Mouse (Mus musculus): ENCODE results near the gene Socs7. TPM values are rescaled to one million over a fixed set of nuclear protein-coding genes. Genes with fewer than 3 reads are reported as not detected.

Socs7 gene
- polyA plus RNA-seq (2014; fragmentation: Illumina TruSeq; extraction: RNeasy Lipid Tissue Mini Kit (QIAGEN cat#74804); ENCODE audit: low read depth, low replicate concordance): 9.5 TPM

GRCm38 (mm10) chr11:97361948-97362648 is at the start of gene Socs7:
Gene Socs7 (plus strand): TSS chr11:97362551.

GRCm38 (mm10) chr11:97315504-97316503 is 46.5 kb upstream of the Socs7 start, which contains the start of gene Mrpl45:
Gene Mrpl45 (plus strand): TSS chr11:97315716.

GRCm38 (mm10) chr11:97352027-97352684 is 10.2 kb upstream of the Socs7 start, which contains the start of gene Gpr179:
Gene Gpr179 (minus strand): TSS chr11:97352077.

GRCm38 (mm10) chr11:97415330-97415711 is 53.0 kb downstream of the Socs7 start, which contains the start of gene Arhgap23:
Gene Arhgap23 (plus strand): TSS chr11:97415533.

Other genes with a start within 250 kb of the Socs7 start
- gene Tbx21, start 247.2 kb upstream of the Socs7 start, polyA plus RNA-seq (2014; fragmentation: Illumina TruSeq; extraction: RNeasy Lipid Tissue Mini Kit (QIAGEN cat#74804); ENCODE audit: low read depth, low replicate concordance): not detected
- gene Tbkbp1, start 211.1 kb upstream of the Socs7 start, polyA plus RNA-seq (2014; fragmentation: Illumina TruSeq; extraction: RNeasy Lipid Tissue Mini Kit (QIAGEN cat#74804); ENCODE audit: low read depth, low replicate concordance): 0.16 TPM
- 79.1 TPM for gene Kpnb1, start 174.7 kb upstream of the Socs7 start, polyA plus RNA-seq (2014; fragmentation: Illumina TruSeq; extraction: RNeasy Lipid Tissue Mini Kit (QIAGEN cat#74804); ENCODE audit: low read depth, low replicate concordance)
- gene Npepps, start 81.9 kb upstream of the Socs7 start, polyA plus RNA-seq (2014; fragmentation: Illumina TruSeq; extraction: RNeasy Lipid Tissue Mini Kit (QIAGEN cat#74804); ENCODE audit: low read depth, low replicate concordance): 90.2 TPM
- 47.2 TPM for gene Mrpl45, start 46.8 kb upstream of the Socs7 start, polyA plus RNA-seq (2014; fragmentation: Illumina TruSeq; extraction: RNeasy Lipid Tissue Mini Kit (QIAGEN cat#74804); ENCODE audit: low read depth, low replicate concordance)
- 0.04 TPM for gene Gpr179, start 10.5 kb upstream of the Socs7 start, polyA plus RNA-seq (2014; fragmentation: Illumina TruSeq; extraction: RNeasy Lipid Tissue Mini Kit (QIAGEN cat#74804); ENCODE audit: low read depth, low replicate concordance)
- gene Arhgap23, start 53.0 kb downstream of the Socs7 start, polyA plus RNA-seq (2014; fragmentation: Illumina TruSeq; extraction: RNeasy Lipid Tissue Mini Kit (QIAGEN cat#74804); ENCODE audit: low read depth, low replicate concordance): 1.4 TPM
- not detected for gene 4933428G20Rik, start 137.8 kb downstream of the Socs7 start, polyA plus RNA-seq (2014; fragmentation: Illumina TruSeq; extraction: RNeasy Lipid Tissue Mini Kit (QIAGEN cat#74804); ENCODE audit: low read depth, low replicate concordance)
- gene Srcin1, start 213.6 kb downstream of the Socs7 start, polyA plus RNA-seq (2014; fragmentation: Illumina TruSeq; extraction: RNeasy Lipid Tissue Mini Kit (QIAGEN cat#74804); ENCODE audit: low read depth, low replicate concordance): 0.77 TPM

All from kidney, adult 10 weeks (tissue).